Mouse (Mus musculus) lung, postnatal 4 days (tissue): ENCODE results near the gene Mill2.
"Not testable (repeated sequence)": the region's sequence is repeated elsewhere in the genome, so short reads cannot be mapped to it uniquely, and the experiment has no call there.

Experiments used
- DNase-seq, 2 experiments: peaks; one replicate each; pipeline ENCODE4 v3.0.0; 2021

Gene Mill2

DNA sequence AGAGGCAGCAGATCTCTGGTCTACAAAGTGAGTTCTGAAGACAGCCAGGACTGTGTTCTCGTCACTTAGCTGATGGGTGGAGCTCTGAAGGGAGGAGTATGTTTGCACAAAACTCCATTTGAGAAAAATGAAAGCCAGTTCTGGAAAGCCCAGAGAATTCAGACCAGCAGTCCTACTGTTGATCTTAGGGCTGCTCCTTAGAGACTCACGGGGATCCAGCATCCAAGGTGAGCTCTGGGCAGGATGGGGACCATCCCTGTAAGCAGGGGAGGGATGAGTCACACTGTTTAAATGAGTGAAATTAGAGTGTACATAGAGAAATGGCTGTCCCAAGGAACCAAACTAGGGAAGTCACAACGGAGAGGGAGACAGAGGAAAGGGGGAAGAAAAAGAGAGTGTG is at the start of gene Mill2:
Mill2 (plus strand) TSS at position 102 of the 400 bp plus-strand sequence.
- DNase-seq, result peak in 1 of 2 experiments; percentile 48

DNA sequence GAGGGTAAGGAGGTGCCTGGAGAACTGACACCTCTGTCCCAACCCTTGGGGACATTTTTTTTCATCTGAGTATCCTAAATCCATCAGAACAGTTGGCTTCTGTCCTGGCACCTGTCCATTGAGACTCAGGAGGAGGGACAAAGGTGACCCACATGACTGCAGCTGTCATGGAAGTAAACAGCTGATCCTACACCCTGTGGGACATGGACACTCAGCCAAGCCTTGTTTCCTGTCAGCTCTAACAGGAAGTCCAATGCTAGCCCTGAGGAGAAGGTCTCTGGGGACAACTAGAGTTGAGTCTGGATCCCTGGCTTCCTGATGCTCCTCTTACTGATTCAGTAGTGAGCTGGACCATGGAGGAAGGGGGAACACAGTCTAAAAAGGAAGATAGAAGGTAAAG is 49.1 kb upstream of the Mill2 start:
- not testable (repeated sequence) for DNase-seq

DNA sequence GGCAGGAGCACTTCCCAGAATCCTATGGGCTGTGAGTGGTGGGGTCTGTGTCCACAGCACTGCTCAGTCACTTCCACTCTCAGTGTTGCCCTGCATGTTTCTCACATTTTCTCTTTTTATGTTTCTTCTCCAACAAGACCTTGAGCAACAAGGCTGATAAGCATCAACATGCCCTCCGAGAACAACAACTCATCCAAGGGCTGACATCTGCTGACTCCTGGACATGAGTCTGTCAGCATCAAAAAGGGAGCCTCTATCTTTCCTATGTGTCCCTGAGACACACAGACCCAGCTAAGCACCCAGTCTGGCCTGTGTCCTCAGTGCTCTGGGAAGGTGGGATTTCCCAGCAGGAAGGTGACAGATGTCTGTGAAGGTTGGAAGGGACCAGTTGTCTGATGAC is 41.3 kb upstream of the Mill2 start, which contains the start of gene Psg19:
Psg19 (minus strand) TSS at position 101 of the 400 bp plus-strand sequence.
- no peak for DNase-seq

DNA sequence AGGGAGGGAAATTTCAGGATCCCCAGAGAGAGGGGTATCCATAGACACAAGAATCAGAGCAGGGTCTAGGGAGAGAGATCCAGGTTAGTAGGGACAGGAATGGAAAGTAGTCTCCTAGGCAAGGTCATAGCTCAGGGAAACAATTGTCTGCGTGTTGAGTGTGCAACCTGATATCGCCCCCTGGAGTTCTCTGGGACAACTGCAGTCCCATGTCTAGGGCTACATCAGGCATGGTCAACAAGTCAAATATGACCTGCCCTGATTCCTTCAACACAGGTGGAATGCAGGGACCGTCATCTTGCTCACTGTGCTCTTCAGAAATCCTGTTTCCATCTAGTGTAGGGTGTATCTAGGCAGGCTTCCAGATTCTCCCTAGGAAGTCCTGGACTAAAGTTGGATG is 40.6 kb upstream of the Mill2 start:
- DNase-seq, result no peak

DNA sequence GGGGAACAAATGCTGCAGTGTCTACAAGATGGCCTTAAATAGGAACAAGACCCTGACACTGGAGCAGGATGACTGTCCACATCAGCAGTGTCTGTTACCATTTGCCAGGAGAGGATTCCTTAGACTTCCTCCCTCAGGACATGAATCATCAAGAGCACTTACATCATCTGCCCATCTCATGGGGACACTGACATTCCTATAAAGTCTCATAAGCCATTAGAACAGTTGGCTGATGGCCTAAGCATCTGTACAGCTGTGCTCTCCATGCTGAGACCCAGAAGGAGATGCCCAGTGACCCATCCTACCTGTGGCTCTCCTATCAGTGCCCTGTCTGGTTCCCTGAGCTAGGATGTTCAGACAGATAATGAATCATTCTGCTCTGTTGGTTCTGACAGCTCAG is 36.2 kb upstream of the Mill2 start:
- no peak for DNase-seq

DNA sequence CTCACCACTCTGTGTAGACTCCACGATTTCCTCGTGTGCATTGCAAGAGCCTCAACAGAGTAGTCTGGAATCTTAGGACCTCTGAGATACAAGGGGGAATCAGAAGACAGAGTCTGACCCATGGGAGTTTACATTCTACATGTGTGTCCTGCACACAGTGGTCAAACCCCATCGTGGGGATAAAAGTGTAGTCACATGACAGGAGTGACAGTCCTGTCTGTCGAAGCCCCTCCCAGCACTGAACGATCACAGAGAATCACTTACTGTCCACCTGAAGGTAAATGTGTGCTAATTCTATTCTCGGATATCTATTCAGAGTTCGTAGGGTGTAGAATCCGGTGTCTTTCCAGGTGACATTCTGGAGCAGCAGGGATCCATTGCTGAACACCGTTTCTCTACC is 21.5 kb upstream of the Mill2 start:
- DNase-seq, result no peak

DNA sequence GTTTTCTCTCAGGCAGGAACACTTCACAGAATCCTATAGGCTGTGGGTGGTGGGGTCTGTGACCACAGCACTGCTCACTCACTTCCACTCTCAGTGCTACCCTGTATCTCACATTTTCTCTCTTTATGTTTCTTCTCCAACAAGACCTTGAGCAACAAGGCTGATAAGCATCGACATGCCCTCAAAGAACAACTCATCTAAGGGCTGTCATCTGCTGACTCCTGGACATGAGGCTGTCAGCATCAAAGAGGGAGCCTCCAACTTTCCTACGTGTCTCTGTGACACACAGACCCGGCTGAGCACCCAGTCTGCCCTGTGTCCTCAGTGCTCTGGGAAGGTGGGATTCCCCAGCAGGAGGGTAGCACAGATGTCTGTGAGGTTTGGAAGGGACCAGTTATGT is 18.3 kb upstream of the Mill2 start, which contains the start of gene Psg17:
Psg17 (minus strand) TSS at position 101 of the 400 bp plus-strand sequence.
- no peak for DNase-seq

DNA sequence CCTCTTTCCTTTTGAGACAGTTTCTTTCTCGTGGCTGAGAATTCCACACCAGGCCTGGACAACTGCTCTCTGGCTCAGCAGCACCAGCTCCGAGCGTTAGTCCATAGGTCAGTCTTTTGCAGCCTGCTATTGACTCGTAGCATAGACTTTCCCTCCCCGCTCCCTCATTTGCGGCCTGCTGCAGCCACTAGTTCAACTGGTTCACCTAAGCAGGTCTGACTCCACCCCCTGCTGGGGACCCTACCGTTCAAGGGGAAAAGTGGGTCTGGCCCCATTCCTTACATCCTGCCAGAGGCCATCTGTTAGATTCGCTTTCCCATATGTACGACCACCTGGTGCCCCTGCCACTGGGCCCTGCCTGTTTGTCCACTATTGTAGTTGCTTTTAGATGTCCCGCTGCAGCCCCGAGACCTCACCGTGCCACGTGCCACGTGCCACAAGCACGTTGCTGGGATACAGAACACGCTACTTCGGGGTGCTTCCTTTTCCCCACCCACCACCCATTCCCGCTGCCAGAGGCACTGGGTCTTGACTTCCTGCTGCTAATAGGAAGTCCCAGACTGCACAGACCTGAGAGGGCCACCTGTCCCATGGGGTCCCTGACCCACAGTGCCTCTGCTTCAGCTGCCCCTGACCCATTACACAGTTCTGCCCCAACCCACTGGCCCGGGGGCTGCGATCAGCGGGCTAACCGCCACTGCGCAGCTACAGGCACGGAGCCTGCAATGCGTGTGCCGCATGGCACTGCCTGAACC is 11.8 kb upstream of the Mill2 start:
- no peak for DNase-seq

DNA sequence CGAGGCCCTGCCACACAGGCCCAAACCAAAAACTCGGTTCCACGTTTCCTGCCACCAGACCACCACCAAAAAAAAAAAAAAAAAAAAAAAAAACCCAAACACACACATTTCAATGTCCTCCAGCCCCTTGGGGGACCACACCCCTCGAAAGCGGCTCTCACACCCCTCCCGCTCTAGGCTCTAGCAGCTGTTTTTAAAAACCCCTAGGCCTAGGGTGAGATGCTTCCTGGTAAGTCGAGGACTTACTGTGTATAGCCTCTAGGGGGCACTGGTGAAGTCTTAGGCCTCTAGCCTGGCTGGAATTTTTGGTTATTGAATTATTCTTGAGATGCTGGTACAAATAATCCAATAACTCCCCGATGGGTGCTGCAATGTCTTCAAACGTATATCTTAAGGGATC is 11.2 kb upstream of the Mill2 start:
- DNase-seq, result peak in 1 of 2 experiments; percentile 14

DNA sequence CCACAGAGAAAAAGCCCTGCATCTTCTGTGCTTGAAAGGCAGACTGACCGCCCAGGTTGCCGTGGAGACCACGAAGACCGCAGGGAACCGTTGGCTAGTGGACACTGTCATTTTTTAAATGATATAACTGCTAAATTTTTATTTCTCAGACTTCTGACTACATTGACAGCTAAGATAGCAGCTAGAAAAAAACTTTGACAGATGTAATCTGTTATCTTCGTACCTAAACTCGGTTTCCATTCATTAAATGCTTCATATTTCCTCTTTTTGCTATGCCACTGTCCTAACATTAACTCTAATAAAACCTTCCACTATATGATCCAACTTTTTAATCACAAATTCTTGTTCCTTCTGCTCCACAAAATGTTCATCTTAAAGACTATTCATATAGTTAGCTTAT is 10.2 kb upstream of the Mill2 start:
- no peak for DNase-seq

DNA sequence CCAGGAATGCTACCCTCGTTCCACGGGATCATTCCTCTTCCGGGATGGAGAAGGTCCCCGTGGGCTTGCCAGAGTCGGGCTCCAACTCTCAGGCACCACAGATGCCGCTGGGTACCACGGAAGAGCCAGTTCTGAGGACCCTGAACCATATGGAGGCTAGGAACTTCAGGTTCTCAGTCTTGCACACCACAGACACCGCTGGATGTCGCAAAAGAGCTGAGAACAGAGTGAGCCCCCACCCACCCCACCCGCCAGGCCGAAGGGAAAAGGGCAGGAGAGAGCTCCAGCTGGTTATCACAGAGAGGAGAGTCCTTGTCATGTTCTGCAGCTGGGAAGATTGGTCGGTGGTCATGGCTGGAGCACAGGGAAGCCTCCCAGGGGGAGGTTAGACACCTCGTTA is 7.5 kb upstream of the Mill2 start:
- peak in 1 of 2 experiments; percentile 25 for DNase-seq

DNA sequence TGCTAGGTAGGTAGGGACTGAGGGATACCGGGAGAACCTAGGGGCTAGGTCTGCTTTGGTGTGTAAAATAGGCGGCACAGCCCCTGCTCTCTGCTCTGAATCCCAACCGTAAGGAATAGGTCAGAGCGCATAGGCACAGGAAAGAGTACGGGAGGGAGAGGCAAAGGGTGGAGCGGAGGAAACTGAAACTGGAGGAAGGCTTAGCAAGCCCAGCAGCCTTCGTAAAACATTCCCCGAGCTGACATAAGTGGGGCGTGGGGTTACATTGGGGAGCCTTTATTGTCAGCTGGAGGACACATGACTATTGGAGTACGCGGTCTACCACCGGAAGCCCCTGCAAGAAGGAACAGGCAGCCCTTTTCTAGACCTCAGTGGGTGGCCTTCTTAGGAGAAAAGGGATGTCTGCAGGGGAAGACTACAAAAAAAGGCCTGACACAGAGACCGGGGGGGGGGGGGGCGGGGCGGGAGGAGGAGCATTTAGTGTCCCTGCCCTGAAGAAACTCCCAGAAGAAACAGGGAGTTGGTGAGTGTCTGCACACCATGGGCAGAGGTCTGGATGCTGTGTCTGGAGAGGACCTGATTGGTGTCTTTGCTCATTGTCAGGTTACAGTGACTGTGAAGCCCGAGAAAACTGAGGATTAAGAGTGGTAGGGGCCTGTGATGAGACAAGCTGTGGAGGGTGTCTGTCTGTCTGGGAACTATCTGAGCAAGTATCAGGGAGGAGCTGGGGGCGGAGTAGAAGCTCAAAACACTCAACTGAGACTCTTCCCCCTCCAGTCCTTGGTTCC is 814 bp downstream of the Mill2 start:
- DNase-seq, result peak; percentile 77 to 87

DNA sequence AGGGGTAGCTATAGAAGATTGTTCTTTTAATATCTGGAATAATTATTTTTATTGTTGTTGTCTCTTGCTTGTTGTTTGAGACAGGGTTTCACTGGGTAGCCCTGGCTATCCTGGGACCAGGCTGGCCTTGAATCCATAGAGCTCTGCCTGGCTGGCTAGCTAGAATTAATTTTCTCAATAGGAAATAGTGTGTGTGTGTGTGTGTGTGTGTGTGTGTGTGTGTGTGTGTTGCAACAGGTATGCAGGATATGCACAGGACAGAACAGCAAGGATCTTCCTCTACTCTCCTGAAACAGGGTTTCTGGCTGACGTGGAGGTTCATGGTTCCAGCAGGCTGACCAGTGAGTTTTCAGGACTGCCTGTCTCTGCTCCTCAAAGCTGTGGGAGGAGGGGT is 1.4 kb downstream of the Mill2 start:
- DNase-seq, result no peak

DNA sequence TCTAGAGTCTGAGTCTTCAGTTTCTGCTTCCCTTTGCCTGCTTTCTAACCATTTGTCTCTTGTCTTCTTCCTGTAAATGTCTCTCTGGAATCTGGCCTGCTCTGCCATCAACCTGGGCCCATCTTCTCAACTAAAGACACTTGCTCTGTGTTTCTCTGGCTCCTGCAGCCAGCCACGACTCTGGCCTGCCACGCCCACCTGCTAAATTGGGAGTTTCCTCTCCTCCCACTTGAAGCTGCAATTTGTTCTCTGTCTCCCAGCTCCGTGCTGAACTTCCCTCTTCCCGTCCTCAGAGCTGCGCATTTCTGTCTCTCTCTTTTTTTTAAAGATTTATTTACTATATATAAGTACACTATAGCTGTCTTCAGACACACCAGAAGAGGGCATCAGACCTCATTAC is 5.0 kb downstream of the Mill2 start:
- DNase-seq, result no peak

DNA sequence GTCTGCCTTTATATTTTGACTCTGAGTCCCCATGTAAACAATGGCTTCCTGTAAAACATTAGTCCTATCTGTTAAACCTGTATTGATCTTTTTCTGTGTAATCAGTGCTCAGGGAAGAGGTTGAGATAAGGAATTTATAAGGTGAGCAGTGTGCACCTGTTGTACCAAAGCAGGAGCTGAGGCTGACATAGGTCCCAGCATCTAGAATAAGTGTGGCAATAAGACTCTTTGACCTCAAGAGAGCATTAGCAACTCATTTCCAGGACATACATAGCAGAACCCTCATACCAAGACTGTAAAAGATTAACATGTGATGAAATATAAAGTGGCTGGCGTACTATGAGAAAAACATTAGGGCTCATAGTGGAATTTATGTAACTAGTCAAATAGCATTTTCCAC is 8.6 kb downstream of the Mill2 start:
- DNase-seq, result no peak

DNA sequence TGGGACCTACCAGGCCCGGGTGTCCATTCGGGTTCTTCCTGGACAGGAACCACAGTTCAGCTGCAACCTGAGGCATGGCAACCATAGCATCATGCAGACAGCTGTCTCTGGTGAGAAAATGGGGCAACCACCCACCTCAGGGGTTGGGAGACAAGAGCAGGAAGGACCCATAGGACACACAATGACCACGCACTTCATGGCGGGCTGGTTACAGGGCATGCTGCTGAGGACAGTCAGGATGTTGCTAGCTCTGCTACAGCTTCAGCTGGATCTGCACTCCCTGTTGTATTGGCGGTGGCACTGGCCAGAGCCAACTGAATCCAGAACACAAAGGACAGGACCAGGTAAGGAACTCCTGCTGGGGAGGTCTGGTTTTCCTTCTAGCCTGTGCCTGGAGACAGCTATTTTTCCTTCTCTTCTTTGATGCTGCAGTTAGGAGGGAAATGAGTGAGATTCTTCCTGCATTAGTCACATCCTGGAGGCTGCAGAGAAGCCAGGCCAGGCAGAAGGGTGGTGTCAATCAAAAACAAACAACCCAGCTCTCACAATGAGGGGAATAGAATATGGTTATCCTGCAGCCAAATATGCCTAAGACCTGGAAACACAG is 18.6 kb downstream of the Mill2 start:
- DNase-seq, result peak; percentile 33 to 61

DNA sequence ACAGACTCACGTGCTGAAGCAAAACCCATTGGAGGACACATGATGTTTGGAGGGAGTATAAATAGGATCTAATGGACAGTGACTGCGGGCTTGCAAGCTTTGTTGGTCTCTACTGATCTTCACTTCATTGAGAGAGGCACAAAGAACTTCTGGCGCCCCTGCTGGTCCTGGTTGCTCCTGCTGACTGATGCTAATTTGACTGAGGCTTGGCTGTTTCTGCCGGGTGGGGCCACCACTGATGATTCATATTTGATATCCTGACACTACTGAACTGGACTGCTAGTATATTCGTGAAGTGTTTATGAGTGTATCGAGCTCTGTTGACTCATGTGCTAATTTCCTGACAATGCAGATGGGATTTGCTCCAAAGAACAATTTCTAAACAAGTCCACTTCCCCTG is 23.0 kb downstream of the Mill2 start:
- DNase-seq, result peak in 1 of 2 experiments; percentile 35

DNA sequence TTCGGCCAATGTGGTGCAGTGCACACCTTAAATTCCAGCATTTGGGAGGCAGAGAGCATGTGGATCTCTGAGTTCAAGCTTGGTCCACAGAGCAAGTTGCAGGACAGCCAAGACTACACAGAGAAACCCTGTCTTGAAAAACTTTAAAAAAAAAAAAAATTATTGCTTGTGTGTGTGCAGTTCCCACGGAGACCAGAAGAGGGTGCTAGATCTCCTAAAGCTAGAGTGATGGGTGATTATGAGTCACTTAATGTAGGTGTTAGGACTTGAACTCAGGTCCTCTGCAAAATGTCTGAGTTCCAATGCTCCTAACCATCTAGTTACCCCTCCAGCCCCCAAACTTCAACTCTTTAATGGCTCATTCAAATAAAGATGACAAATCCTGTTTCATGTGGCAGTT is 28.7 kb downstream of the Mill2 start:
- no peak for DNase-seq

DNA sequence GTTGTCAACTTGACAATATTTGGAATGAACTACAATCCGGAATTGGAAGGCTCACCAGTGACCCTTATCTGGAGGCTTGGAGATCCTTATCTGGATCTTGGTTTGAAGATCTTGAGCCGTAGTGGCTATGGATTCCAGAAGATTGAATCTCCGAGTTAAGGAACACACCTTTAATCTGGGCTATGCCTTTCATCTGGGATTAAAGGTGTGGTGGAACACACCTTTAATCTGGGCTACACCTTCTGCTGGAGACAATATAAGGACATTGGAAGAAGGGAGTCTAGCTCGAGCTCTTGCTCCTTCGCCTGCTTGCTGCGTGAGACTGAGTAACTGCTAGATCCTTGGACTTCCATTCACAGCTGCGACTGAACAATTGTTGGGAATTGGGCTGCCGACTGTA is 31.3 kb downstream of the Mill2 start, which contains the start of gene Pglyrp1:
Pglyrp1 (plus strand) TSS at position 301 of the 400 bp plus-strand sequence.
- not testable (repeated sequence) for DNase-seq

DNA sequence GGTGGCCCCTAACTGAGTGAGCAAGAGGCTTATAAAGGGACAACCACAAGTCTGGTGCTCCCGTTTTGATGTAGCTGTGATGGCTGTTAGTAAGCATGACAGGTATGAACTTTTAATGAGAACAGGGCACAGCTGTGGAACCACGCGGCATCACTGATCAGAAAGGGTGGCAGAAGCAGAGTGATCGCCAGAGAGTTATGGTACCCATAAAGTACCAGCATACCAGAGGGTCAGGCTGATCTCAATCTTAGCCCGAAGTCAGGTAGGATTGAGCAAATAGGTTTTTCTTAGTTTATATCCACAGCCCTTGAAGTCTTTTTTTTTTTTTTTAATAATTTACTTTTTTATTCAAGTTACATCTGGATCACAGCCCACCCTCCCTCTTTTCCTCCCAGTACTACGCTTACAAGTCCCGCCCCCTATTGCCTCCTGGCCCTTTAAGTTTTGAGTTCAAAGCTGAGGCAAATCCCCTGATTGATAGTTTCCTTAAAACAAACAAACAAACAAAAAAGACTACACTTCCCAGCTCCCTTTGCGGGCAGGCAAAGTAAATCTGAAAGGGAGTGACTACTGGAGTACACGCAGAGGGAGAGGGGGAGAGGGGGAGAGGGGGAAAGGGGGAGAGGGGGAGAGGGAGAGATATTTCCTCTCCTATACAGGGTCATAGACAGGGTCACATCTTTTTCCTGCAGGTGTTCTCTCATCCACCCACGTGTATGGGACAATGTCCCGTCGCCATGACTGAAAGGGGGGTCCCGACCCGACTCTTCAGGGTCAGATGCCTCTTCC is 32.4 kb downstream of the Mill2 start:
- no peak for DNase-seq

DNA sequence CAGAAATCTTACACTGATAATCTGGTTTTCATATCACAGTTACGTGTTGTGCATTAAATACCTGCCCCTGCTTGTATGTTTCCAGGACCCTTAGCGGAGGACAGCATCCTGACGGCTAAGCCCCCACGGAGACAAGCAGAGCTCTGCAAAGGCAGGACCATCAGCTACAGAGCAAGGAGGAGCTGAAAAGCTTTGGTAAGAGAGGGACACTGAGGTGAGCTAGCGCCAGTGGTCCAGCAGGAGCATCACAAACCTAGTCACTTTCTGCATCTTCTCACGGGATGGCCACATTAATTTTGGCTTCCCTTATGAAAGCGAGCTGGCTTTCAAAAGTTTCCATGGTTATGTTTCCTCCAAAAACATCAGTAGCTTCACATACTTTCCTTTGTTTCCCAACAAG is 33.0 kb downstream of the Mill2 start:
- no peak for DNase-seq

DNA sequence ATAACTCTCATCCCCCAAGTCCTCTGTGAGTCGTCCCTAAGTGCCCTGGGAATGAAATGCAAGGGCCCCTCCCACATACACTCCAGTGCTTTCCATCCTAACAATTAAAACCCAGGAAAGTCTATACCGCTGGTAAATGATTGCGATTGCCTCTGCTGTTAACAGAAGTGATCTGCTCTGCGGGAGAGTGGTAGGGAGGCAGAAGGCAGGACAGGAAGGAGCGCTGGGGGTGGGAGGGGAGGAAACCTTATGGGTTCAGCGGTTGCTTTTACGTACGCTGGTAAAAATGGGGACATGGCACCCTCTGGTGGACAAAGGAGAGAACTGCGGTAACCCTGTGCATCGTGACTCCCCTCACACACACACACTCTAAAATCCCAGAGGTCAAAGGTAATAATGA is 33.5 kb downstream of the Mill2 start:
- peak; percentile 71 to 74 for DNase-seq

DNA sequence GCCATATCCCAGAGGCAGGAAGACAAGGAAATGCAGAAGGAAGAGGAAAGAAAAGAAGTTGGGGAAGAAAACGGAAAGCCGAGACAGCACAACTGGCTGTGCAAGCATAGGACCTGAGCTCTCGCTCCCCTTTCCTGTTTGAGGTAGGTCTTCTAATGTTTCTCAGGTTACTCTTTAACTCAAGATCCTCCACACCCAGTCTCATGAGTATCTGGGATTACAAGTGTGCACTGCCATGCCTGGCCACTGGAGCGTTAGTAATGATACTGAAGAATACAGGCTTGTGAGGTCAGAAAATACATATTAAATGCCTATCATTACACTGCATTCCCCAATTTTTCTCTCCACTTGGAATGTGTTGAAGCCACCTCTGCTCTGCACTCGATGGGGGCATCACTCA is 35.6 kb downstream of the Mill2 start:
- DNase-seq, result no peak
